Mouse (Mus musculus): ENCODE measurements around the gene Bmp5. TPM values are rescaled to one million over a fixed set of nuclear protein-coding genes. Genes with fewer than 3 reads are reported as not detected.

Gene Bmp5
- 2.4 and 3.0 TPM in 2 replicates for total RNA-seq (2014; rRNA removed)
- polyA plus RNA-seq (2015; fragmentation: Nextera tagmentation; extraction: Ambion mirVana), result 1.7 and 2.2 TPM in 2 replicates

DNA sequence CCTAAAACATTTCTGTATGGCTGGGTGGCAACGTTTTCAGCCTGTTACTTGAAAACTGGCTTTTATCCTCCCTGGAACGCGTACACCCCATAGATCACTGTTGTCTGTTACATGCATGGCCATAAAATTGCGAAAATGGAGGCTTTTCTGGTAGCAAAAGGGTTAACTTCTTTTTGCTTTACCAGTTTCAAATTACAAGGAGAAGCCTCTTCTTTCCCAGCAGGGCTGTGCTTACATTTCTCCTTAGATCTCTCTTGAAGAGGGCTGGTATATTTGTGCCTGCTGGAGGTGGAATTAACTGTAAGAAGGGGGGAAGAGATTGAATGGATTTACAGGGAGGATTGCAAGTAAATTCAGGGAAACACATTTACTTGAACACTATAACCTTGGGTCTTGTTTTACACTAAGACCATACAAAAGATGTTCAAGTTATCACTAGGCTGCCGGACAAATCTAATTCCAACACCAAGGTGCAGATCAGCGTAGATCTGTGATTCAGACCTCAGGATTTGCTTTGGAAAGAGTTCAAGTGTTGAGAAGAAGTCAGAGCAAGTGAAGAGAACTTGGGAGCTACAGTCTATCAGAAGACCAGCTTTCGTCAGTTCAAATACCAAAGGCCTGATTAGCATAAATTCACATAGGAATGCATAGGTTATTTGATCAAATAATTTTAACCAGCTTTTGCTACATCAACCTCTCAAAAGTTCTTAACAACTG lies at the start of gene Bmp5:
Gene Bmp5 (plus strand): TSS at position 236 of the 717 bp plus-strand sequence.
- ATAC-seq (no peak), DNase-seq (no peak)
- Histone ChIP-seq H3K36me3 (ENCODE audit: insufficient read depth) (no peaks in the 10 kb centered on the region), H3K4me1 (ENCODE audit: insufficient read depth) (no peaks in the 10 kb centered on the region), H3K27me3 (ENCODE audit: insufficient read depth, low read length) (no peaks in the 10 kb centered on the region), H3K4me2 (ENCODE audit: low read depth) (no peak within 1 kb of the TSS), H3K4me3 (ENCODE audit: low read depth, low read length) (no peak within 1 kb of the TSS), H3K9ac (no peak within 1 kb of the TSS), H3K9me3 (ENCODE audit: low read length) (no peaks in the 10 kb centered on the region), H3K27ac (ENCODE audit: low read depth, low read length) (no peak within 1 kb of the TSS)
- 30% methylated on average over 7 of the region's 7 CpGs for WGBS
- TF ChIP-seq CTCF (IDR thresholded peaks at IDR 0.05; ENCODE audit: low read depth), result no peak

GRCm38 (mm10) chr9:75760075-75760474 lies 15.1 kb upstream of the Bmp5 start:
- Histone ChIP-seq H3K4me1 (ENCODE audit: insufficient read depth) (no peaks in the 10 kb centered on the region), H3K36me3 (ENCODE audit: insufficient read depth) (no peaks in the 10 kb centered on the region), H3K9ac (no peak overlapping the region), H3K4me2 (ENCODE audit: low read depth) (no peak overlapping the region), H3K4me3 (ENCODE audit: low read depth, low read length) (no peak overlapping the region), H3K27me3 (ENCODE audit: insufficient read depth, low read length) (no peaks in the 10 kb centered on the region), H3K9me3 (ENCODE audit: low read length) (no peaks in the 10 kb centered on the region), H3K27ac (ENCODE audit: low read depth, low read length) (no peak overlapping the region)
- peak; percentile 66 for TF ChIP-seq CTCF (IDR thresholded peaks at IDR 0.05; ENCODE audit: low read depth)
- ATAC-seq (no peak), DNase-seq (peak; percentile 25)
- WGBS, result 24% methylated on average over 5 of the region's 5 CpGs

- 94% methylated on average over 2 of the region's 2 CpGs for WGBS
- TF ChIP-seq CTCF (IDR thresholded peaks at IDR 0.05; ENCODE audit: low read depth), result no peak
- Histone ChIP-seq H3K27me3 (ENCODE audit: insufficient read depth, low read length) (no peaks in the 10 kb centered on the region), H3K9ac (no peak overlapping the region), H3K4me2 (ENCODE audit: low read depth) (no peak overlapping the region), H3K36me3 (ENCODE audit: insufficient read depth) (no peaks in the 10 kb centered on the region), H3K9me3 (ENCODE audit: low read length) (no peaks in the 10 kb centered on the region), H3K4me3 (ENCODE audit: low read depth, low read length) (no peak overlapping the region), H3K27ac (ENCODE audit: low read depth, low read length) (no peak overlapping the region), H3K4me1 (ENCODE audit: insufficient read depth) (no peaks in the 10 kb centered on the region)
- ATAC-seq (no peak), DNase-seq (no peak)
These were observed 13.6 kb upstream of the Bmp5 start for GRCm38 (mm10) chr9:75761567-75761966.

GRCm38 (mm10) chr9:75762487-75762886 lies 12.7 kb upstream of the Bmp5 start:
- Histone ChIP-seq H3K4me1 (ENCODE audit: insufficient read depth) (no peaks in the 10 kb centered on the region), H3K27ac (ENCODE audit: low read depth, low read length) (no peak overlapping the region), H3K27me3 (ENCODE audit: insufficient read depth, low read length) (no peaks in the 10 kb centered on the region), H3K9me3 (ENCODE audit: low read length) (no peaks in the 10 kb centered on the region), H3K4me2 (ENCODE audit: low read depth) (no peak overlapping the region), H3K4me3 (ENCODE audit: low read depth, low read length) (no peak overlapping the region), H3K36me3 (ENCODE audit: insufficient read depth) (no peaks in the 10 kb centered on the region), H3K9ac (no peak overlapping the region)
- DNase-seq (peak; percentile 74), ATAC-seq (peak; percentile 47; the same call in 1 of the 2 replicates)
- WGBS, result 30% methylated on average over 5 of the region's 5 CpGs
- TF ChIP-seq CTCF (IDR thresholded peaks at IDR 0.05; ENCODE audit: low read depth), result peak; percentile 79

GRCm38 (mm10) chr9:75764792-75765191 lies 10.4 kb upstream of the Bmp5 start:
- H3K4me3 ChIP-seq (ENCODE audit: low read depth, low read length), result no peak overlapping the region
- no peak overlapping the region for H3K4me2 ChIP-seq (ENCODE audit: low read depth)
- DNase-seq, result no peak
- H3K4me1 ChIP-seq (ENCODE audit: insufficient read depth), result no peaks in the 10 kb centered on the region
- H3K9ac ChIP-seq, result no peak overlapping the region
- H3K27ac ChIP-seq (ENCODE audit: low read depth, low read length), result no peak overlapping the region
- no peak for TF ChIP-seq CTCF (IDR thresholded peaks at IDR 0.05; ENCODE audit: low read depth)
- H3K36me3 ChIP-seq (ENCODE audit: insufficient read depth), result no peaks in the 10 kb centered on the region
- no peaks in the 10 kb centered on the region for H3K27me3 ChIP-seq (ENCODE audit: insufficient read depth, low read length)
- 83% methylated on average over 7 of the region's 7 CpGs for WGBS
- no peak for ATAC-seq
- H3K9me3 ChIP-seq (ENCODE audit: low read length), result no peaks in the 10 kb centered on the region

GRCm38 (mm10) chr9:75766521-75766920 lies 8.6 kb upstream of the Bmp5 start:
- Histone ChIP-seq H3K4me1 (ENCODE audit: insufficient read depth) (no peaks in the 10 kb centered on the region), H3K9me3 (ENCODE audit: low read length) (no peaks in the 10 kb centered on the region), H3K36me3 (ENCODE audit: insufficient read depth) (no peaks in the 10 kb centered on the region), H3K9ac (no peak overlapping the region), H3K27me3 (ENCODE audit: insufficient read depth, low read length) (no peaks in the 10 kb centered on the region), H3K4me2 (ENCODE audit: low read depth) (no peak overlapping the region), H3K4me3 (ENCODE audit: low read depth, low read length) (no peak overlapping the region), H3K27ac (ENCODE audit: low read depth, low read length) (no peak overlapping the region)
- TF ChIP-seq CTCF (IDR thresholded peaks at IDR 0.05; ENCODE audit: low read depth), result no peak
- 69% methylated on average over 5 of the region's 5 CpGs for WGBS
- DNase-seq (no peak), ATAC-seq (no peak)

- H3K4me2 ChIP-seq (ENCODE audit: low read depth), result no peak overlapping the region
- no peak for DNase-seq
- ATAC-seq, result no peak
- no peaks in the 10 kb centered on the region for H3K4me1 ChIP-seq (ENCODE audit: insufficient read depth)
- H3K9ac ChIP-seq, result no peak overlapping the region
- no peak for TF ChIP-seq CTCF (IDR thresholded peaks at IDR 0.05; ENCODE audit: low read depth)
- 83% methylated on average over 3 of the region's 3 CpGs for WGBS
- H3K27ac ChIP-seq (ENCODE audit: low read depth, low read length), result no peak overlapping the region
- H3K27me3 ChIP-seq (ENCODE audit: insufficient read depth, low read length), result no peaks in the 10 kb centered on the region
- H3K36me3 ChIP-seq (ENCODE audit: insufficient read depth), result no peaks in the 10 kb centered on the region
- no peak overlapping the region for H3K4me3 ChIP-seq (ENCODE audit: low read depth, low read length)
- no peaks in the 10 kb centered on the region for H3K9me3 ChIP-seq (ENCODE audit: low read length)
These were observed 6.1 kb upstream of the Bmp5 start for GRCm38 (mm10) chr9:75769042-75769441.

All from forebrain, postnatal 0 days (tissue).